Mouse (Mus musculus): ENCODE results near the gene Zyg11b.

- no peak for TF ChIP-seq CTCF (IDR thresholded peaks at IDR 0.05; ENCODE audit: low read depth, low read length)
- no peak for TF ChIP-seq POLR2A (IDR thresholded peaks at IDR 0.05; ENCODE audit: extremely low read depth, insufficient read depth, low read length)
Measured at GRCm38 (mm10) chr4:108192821-108193323, 108.0 kb downstream of the Zyg11b start.
